Mouse (Mus musculus) layer of hippocampus, adult 11-12 months (tissue): Measurements from ENCODE around the gene Psmb11.

Experiments
- DNase-seq: peaks from one replicate; pipeline ENCODE4 v3.0.0; 2022; ENCODE audit warnings: low spot score

The Psmb11 gene

GRCm38 (mm10) chr14:54621133-54621532 is at the start of gene Psmb11:
Gene Psmb11 (plus strand): TSS chr14:54621433.
- no peak for DNase-seq

- no peak for DNase-seq
Observed at GRCm38 (mm10) chr14:54572122-54572521, 49.1 kb upstream of the Psmb11 start.

GRCm38 (mm10) chr14:54572790-54573736 is 48.2 kb upstream of the Psmb11 start:
- no peak for DNase-seq

- DNase-seq, result no peak
Observed at GRCm38 (mm10) chr14:54574253-54574652, 47.0 kb upstream of the Psmb11 start.

GRCm38 (mm10) chr14:54575031-54575430 is 46.2 kb upstream of the Psmb11 start:
- no peak for DNase-seq

- DNase-seq, result no peak
Observed at GRCm38 (mm10) chr14:54575631-54576030, 45.6 kb upstream of the Psmb11 start.

- DNase-seq, result no peak
Observed at GRCm38 (mm10) chr14:54576241-54577088, 44.8 kb upstream of the Psmb11 start.

- peak; percentile 76 for DNase-seq
Observed at GRCm38 (mm10) chr14:54577089-54577982, 43.9 kb upstream of the Psmb11 start, which contains the start of gene Ajuba. Gene Ajuba (minus strand): TSS chr14:54577558.

GRCm38 (mm10) chr14:54578063-54578462 is 43.2 kb upstream of the Psmb11 start:
- DNase-seq, result no peak

GRCm38 (mm10) chr14:54579638-54580037 is 41.6 kb upstream of the Psmb11 start:
- DNase-seq, result no peak

GRCm38 (mm10) chr14:54582536-54582935 is 38.7 kb upstream of the Psmb11 start:
- no peak for DNase-seq

- peak; percentile 58 for DNase-seq
Observed at GRCm38 (mm10) chr14:54583681-54584338, 37.4 kb upstream of the Psmb11 start.

- DNase-seq, result no peak
Observed at GRCm38 (mm10) chr14:54591056-54591455, 30.2 kb upstream of the Psmb11 start.

GRCm38 (mm10) chr14:54592319-54592934 is 28.8 kb upstream of the Psmb11 start:
- DNase-seq, result no peak

GRCm38 (mm10) chr14:54594055-54594454 is 27.2 kb upstream of the Psmb11 start:
- no peak for DNase-seq

- no peak for DNase-seq
Observed at GRCm38 (mm10) chr14:54594631-54595414, 26.4 kb upstream of the Psmb11 start.

GRCm38 (mm10) chr14:54597084-54597483 is 24.1 kb upstream of the Psmb11 start:
- no peak for DNase-seq

GRCm38 (mm10) chr14:54601601-54602000 is 19.6 kb upstream of the Psmb11 start:
- no peak for DNase-seq

- no peak for DNase-seq
Observed at GRCm38 (mm10) chr14:54602613-54603012, 18.6 kb upstream of the Psmb11 start.
